Mouse (Mus musculus) midbrain, postnatal 0 days (tissue): ENCODE results near the gene Ugt1a9. TPM values are rescaled to one million over a fixed set of nuclear protein-coding genes. Genes with fewer than 3 reads are reported as not detected.

Experiments
- ATAC-seq: fragments of 200-750 bp; cut with Nextera tagmentation; 2 replicates; pipeline ENCODE4 v1.8.0; 2017; ENCODE audit warnings: moderate number of reproducible peaks, mild to moderate bottlenecking, moderate TSS enrichment, moderate library complexity; ENCODE audit not compliant: low FRiP score
- DNase-seq: peaks from one replicate; pipeline ENCODE4 v3.0.0-alpha.2; 2015; ENCODE audit warnings: low spot score
- H3K27ac ChIP-seq: fragments of 300-500 bp; sonication (generic); 2 replicates; pipeline ENCODE4 v1.5.1; 2014; ENCODE audit warnings: low read depth, mild to moderate bottlenecking, low read length, mixed read lengths
- H3K27me3 ChIP-seq: fragments of 300-500 bp; sonication (generic); 2 replicates; pipeline ENCODE4 v1.6.1; 2014; ENCODE audit warnings: low read length, control low read depth, mixed read lengths; ENCODE audit not compliant: insufficient read depth
- H3K36me3 ChIP-seq: fragments of 300-500 bp; sonication (generic); 2 replicates; pipeline ENCODE4 v1.6.1; 2014; ENCODE audit warnings: low read length, control low read depth, mixed read lengths; ENCODE audit not compliant: insufficient read depth
- H3K4me1 ChIP-seq: fragments of 300-500 bp; sonication (generic); 2 replicates; pipeline ENCODE4 v1.6.1; 2014; ENCODE audit warnings: mild to moderate bottlenecking, control low read depth, antibody characterized with exemption, low read length, mixed read lengths; ENCODE audit not compliant: insufficient read depth
- H3K4me2 ChIP-seq: fragments of 300-500 bp; sonication (generic); 2 replicates; pipeline ENCODE4 v1.6.1; 2014; ENCODE audit warnings: low read depth, mild to moderate bottlenecking, low read length, mixed read lengths; ENCODE audit not compliant: poor library complexity, severe bottlenecking
- H3K4me3 ChIP-seq: fragments of 300-500 bp; sonication (generic); 2 replicates; pipeline ENCODE4 v1.5.1; 2014; ENCODE audit warnings: low read depth, mild to moderate bottlenecking, low read length, moderate library complexity
- H3K9ac ChIP-seq: fragments of 300-500 bp; sonication (generic); replicated peaks from 2 replicates; pipeline ENCODE4 v1.6.1; 2014; ENCODE audit warnings: mild to moderate bottlenecking, low read length, moderate library complexity, mixed read lengths; ENCODE audit not compliant: poor library complexity, severe bottlenecking
- H3K9me3 ChIP-seq: fragments of 300-500 bp; sonication (generic); 2 replicates; pipeline ENCODE4 v1.6.1; 2016; ENCODE audit warnings: low read length, control low read depth
- CTCF ChIP-seq: IDR thresholded peaks from 2 replicates; pipeline ENCODE4 v1.5.1; 2016; ENCODE audit warnings: antibody characterized with exemption, mild to moderate bottlenecking
- WGBS: fragments of 180-500 bp; shearing (Covaris S2); extraction: QIAGEN DNeasy Blood & Tissue Kit; methylation state at CpG from one replicate; pipeline ENCODE4 v1.1.7; 2014; 5-methylcytosine and 5-hydroxymethylcytosine counted together
- polyA plus RNA-seq: library from polyadenylated mRNA; unstranded; fragments of >200 nt; fragmentation: Nextera tagmentation; extraction: Ambion mirVana; gene quantifications from 2 replicates; pipeline ENCODE4 v1.2.1, GENCODE M21; 2015
- total RNA-seq: library from RNA; depleted of rRNA; stranded (reverse); fragments of >200 nt; gene quantifications from 2 replicates; pipeline ENCODE4 v1.2.3, GENCODE M21; 2014

The Ugt1a9 gene
- total and polyA plus RNA-seq, 2 experiments from 2014 or later, result not detected

- no peaks in the 10 kb centered on the region for H3K27me3 ChIP-seq
- ATAC-seq (no peak), DNase-seq (no peak)
- peaks cover 95% of the 10 kb centered on the region for H3K9me3 ChIP-seq
- no peak overlapping the region for H3K4me2 ChIP-seq
- 77% methylated on average over 8 of the region's 8 CpGs for WGBS
- no peaks in the 10 kb centered on the region for H3K36me3 ChIP-seq
- no peak overlapping the region for H3K4me3 ChIP-seq
- no peak overlapping the region for H3K9ac ChIP-seq
- TF ChIP-seq CTCF, result no peak
- H3K27ac ChIP-seq, result no peak overlapping the region
- no peaks in the 10 kb centered on the region for H3K4me1 ChIP-seq
Measured at GRCm38 (mm10) chr1:88253106-88253505, 182.5 kb downstream of the Ugt1a9 start.

- Histone ChIP-seq H3K4me2 (no peak overlapping the region), H3K9me3 (peaks cover 94% of the 10 kb centered on the region), H3K9ac (no peak overlapping the region), H3K4me1 (no peaks in the 10 kb centered on the region), H3K4me3 (no peak overlapping the region), H3K36me3 (no peaks in the 10 kb centered on the region), H3K27ac (no peak overlapping the region), H3K27me3 (no peaks in the 10 kb centered on the region)
- DNase-seq (no peak), ATAC-seq (no peak)
- no peak for TF ChIP-seq CTCF
- 72% methylated on average over 6 of the region's 6 CpGs for WGBS
Measured at GRCm38 (mm10) chr1:88253540-88253939, 182.9 kb downstream of the Ugt1a9 start.

DNA sequence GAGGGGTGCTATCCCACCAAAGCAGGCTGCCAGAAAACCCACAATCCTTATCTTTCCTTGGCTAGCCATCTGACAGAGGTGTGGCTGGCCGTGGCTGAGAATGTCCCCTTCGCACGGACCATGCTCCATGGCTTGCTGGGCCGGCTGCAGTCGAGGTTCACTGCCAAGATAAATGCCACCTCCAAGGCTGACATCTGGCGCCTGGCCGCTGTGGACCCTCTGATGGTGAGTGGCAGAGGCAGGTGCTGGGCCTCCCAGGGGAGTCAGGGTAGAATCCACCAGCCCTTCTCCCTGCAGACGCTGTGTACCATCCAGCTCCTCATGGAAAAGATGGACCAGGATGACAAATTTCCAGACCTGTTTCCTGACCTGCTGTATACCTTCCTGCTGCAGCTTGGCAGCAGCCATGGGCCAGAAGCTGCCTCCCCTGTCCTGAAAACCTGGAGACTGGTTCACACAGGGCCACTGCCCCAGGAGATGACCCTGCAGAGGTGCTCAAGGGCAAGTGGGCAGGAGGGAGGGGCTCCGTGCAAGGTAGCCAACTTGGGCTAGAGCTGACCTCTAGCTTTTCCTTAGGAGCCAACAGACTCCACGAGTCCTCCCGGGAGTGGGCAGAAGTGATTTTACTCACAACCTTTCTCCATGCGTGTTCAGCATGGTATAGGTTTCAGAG, 184.3 kb downstream of the Ugt1a9 start:
- no peak overlapping the region for H3K4me3 ChIP-seq
- peaks cover 8% of the 10 kb centered on the region for H3K36me3 ChIP-seq
- peaks cover 83% of the 10 kb centered on the region for H3K9me3 ChIP-seq
- H3K9ac ChIP-seq, result no peak overlapping the region
- 88% methylated on average over 12 of the region's 12 CpGs for WGBS
- no peaks in the 10 kb centered on the region for H3K27me3 ChIP-seq
- H3K27ac ChIP-seq, result no peak overlapping the region
- ATAC-seq (no peak), DNase-seq (peak; percentile 75)
- no peak overlapping the region for H3K4me2 ChIP-seq
- TF ChIP-seq CTCF, result no peak
- no peaks in the 10 kb centered on the region for H3K4me1 ChIP-seq

GRCm38 (mm10) chr1:88255466-88255857, 184.9 kb downstream of the Ugt1a9 start:
- no peak overlapping the region for H3K27ac ChIP-seq
- no peaks in the 10 kb centered on the region for H3K27me3 ChIP-seq
- no peak for TF ChIP-seq CTCF
- no peak for ATAC-seq
- H3K4me3 ChIP-seq, result no peak overlapping the region
- no peaks in the 10 kb centered on the region for H3K4me1 ChIP-seq
- no peak overlapping the region for H3K4me2 ChIP-seq
- no peak for DNase-seq
- WGBS, result 60% methylated on average over 2 of the region's 2 CpGs
- H3K36me3 ChIP-seq, result peaks cover 13% of the 10 kb centered on the region
- H3K9ac ChIP-seq, result no peak overlapping the region
- peaks cover 82% of the 10 kb centered on the region for H3K9me3 ChIP-seq

DNA sequence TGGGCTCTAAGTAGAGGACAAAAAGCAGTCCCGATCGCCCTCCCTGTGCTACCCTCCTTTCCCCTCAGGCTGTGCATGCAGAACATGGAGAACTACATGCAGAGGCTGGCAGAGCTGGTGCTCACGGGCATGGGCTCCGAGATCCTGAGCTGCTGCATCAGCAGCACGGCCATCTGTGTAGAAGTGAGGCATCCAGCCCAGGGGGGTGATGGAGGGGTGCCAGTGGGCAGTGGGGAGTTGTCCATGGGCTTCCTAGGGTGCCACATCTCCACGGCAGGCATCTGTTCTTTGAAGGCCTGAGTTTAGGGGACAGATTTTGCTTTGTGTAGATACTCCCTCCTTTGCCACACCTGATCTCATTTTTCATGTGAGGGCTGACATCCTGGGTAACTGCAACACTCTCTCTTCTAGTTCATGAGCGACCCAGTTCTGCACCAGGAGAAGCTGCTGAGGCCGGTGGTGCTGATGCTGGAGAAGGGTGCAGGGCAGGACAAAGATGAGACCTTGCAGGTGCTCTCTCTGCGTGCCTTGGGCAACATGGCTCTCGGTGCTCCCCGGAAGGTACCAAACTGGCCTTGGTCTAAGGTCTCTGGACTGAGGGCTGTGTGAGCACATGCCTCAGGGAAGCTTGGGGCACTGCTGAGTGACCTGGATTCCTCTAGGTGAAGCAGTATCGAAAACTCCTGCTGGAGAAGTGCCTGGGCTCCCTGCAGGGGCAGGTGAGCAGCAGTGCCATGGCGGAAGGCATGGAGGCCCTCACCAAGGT, 185.6 kb downstream of the Ugt1a9 start:
- H3K36me3 ChIP-seq, result peaks cover 20% of the 10 kb centered on the region
- H3K9me3 ChIP-seq, result peaks cover 74% of the 10 kb centered on the region
- H3K27me3 ChIP-seq, result no peaks in the 10 kb centered on the region
- H3K4me3 ChIP-seq, result no peak overlapping the region
- H3K27ac ChIP-seq, result no peak overlapping the region
- TF ChIP-seq CTCF, result no peak
- H3K4me2 ChIP-seq, result no peak overlapping the region
- ATAC-seq (no peak), DNase-seq (no peak)
- no peaks in the 10 kb centered on the region for H3K4me1 ChIP-seq
- 80% methylated on average over 13 of the region's 13 CpGs for WGBS
- no peak overlapping the region for H3K9ac ChIP-seq
